Mouse (Mus musculus) left cerebral cortex, adult 6 months (tissue): Measurements from ENCODE around the gene Rnd3. TPM values are rescaled to one million over a fixed set of nuclear protein-coding genes. Genes with fewer than 3 reads are reported as not detected.

Source experiments
- long read RNA-seq, 2 experiments: library from polyadenylated mRNA; unstranded; transcript quantifications; one replicate each; pipeline ENCODE4 v2.0.0; 2019 to 2020
- polyA plus RNA-seq: library from polyadenylated mRNA; unstranded; fragments of <200 nt; fragmentation: Nextera tagmentation; gene quantifications from 2 replicates; pipeline ENCODE4 v1.2.3, GENCODE M21; 2021

Rnd3 gene
- 7.9 and 8.8 TPM in 2 replicates for polyA plus RNA-seq
- long read RNA-seq, experiment 1, transcript Rnd3-201 (5 exons, 2,828 nt): major isoform, 70 of 77 reads
- long read RNA-seq, experiment 1, partial matches to known transcripts: 6 of 77 reads
- long read RNA-seq, experiment 1, other reads (novel, unspliced or antisense): 1 of 77 reads
- long read RNA-seq, experiment 2, transcript Rnd3-201 (5 exons, 2,828 nt): major isoform, 7 of 17 reads
- long read RNA-seq, experiment 2, partial matches to known transcripts: 0 of 17 reads
- long read RNA-seq, experiment 2, other reads (novel, unspliced or antisense): 10 of 17 reads

DNA sequence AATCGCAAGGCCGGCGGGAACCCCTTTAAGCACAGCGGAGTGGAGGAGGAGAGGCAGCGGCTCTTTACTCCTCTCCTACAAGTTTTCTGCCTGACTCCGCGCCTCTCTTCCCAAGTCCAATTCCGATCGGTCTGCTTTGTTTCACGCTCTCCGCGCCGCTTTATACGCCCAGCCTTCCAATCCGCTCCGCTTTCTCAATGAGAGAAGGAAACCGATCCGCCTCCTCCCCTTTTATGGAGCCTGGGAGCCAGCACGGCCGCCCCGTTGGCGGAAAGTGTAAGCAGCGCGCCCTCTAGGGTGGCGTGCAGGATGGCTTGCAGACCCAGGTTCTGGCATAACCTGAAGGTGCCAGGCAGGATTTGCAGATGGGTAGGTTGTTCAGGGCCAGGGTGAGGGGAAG lies at the start of gene Rnd3:
Gene Rnd3 (minus strand): TSS at position 137 of the 400 bp plus-strand sequence.

